Mouse (Mus musculus) cerebellum, adult 11-12 months (tissue): ENCODE data around the gene Olfr140.

Source experiments
- DNase-seq: peaks from one replicate; pipeline ENCODE4 v3.0.0; 2022

The Olfr140 gene

DNA sequence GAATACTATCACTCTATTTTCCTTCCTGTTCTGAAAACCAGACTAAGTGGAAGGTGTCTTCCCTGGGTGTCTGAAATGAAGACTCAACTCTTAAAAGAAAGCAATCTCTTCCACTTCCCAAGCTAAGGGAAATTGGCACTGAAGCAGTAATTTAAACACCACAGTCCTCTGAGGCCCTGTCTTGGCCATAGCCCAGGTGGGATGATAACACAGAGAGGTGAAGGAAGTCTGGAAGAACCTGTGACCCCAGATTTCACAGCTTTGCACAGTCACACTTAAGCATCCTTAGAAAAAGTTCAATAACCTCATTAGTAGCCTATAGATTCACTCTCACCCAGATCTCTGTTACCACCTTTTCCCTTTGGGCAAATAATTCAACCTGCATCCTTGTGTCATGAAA, at the start of gene Olfr140:
Olfr140 (minus strand) TSS at position 101 of the 400 bp plus-strand sequence.
- no peak for DNase-seq

DNA sequence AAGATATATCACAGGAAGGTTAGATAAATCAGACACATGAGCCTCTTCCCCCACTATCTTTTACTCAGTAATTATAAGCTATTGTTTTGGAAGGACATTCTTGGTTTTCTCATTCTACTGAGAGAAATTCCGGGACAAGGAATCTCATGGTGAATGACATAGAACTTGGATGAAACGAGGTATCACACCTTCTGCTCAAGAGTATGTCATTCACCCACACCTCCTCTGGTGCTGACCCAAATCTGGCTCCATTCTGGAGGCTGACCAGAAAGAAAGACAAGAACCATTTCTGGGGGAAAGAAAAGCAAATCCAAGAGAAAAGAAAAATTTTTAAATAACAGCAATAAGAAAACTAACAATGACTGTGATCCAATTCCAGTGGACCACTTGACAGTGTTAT, 6.7 kb upstream of the Olfr140 start:
- DNase-seq, result no peak

DNA sequence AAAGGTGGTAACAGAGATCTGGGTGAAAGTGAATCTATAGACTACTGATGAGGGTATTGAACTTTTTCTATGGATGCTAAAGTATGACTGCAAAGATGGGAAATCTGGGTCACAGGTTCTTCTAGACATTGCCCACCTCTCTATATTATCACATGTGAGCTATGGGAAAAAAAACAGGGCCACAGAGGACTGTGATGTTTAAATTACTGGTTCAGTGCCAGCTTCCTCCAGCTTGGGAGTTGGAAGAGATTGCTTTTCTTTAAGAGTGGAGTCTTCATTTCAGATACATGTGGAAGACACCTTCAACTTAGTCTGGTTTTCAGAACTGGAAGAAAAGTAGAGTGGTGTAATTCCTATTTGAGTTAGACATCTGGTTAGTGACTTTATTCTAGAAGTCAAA, 28.4 kb downstream of the Olfr140 start, which contains the start of gene Olfr1265:
Olfr1265 (plus strand) TSS at position 301 of the 400 bp plus-strand sequence.
- no peak for DNase-seq

DNA sequence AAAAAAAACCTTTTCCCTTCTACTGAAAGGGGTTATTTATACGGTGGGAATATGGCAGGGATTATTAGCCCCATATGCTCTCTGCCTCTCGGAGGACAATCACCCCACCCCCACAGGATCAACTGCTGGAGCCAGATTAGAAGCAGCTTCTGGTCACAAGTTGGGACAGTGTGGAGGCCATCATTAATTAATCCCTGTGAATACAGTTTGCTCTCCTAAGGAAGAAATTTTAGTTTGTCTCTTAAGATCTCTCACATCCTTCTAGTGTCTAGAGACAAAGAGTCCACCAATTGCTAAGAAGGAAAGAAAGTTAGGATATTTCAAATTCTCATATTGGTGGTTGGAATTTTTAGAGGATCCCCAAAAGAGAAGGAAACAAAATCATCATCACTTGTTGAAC, 37.9 kb downstream of the Olfr140 start, which contains the start of gene Olfr1264:
Olfr1264 (minus strand) TSS at position 101 of the 400 bp plus-strand sequence.
- no peak for DNase-seq

- no peak for DNase-seq
These were observed 51.6 kb downstream of the Olfr140 start, which contains the start of gene Olfr1263 for GRCm38 (mm10) chr2:90011831-90012230. Gene Olfr1263 (plus strand): TSS chr2:90012131.

DNA sequence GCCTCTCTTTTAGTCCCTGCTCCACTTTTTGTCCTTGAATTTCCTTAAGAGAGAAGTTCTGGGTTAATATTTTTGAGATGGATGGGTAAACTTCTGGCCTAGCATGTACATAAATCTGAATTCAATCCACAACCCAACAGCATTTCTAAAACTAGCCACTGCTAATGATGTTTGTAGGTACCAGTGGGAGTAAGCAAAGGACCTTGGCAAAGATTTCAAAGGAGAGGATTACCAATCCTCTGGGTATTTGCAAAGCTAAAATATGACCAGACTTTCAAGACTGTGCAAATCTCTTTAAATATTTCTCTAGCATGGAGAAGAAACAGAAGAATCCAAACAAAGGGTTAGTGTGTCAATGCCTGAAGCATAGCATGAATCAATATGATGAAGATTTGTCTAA, 63.5 kb downstream of the Olfr140 start, which contains the start of gene Olfr1262:
Olfr1262 (plus strand) TSS at position 301 of the 400 bp plus-strand sequence.
- DNase-seq, result no peak
